Mouse (Mus musculus): ENCODE data around the gene Mex3a. TPM values are rescaled to one million over a fixed set of nuclear protein-coding genes. Genes with fewer than 3 reads are reported as not detected.

The Mex3a gene
- total RNA-seq, 2 experiments from 2014 or later, result 80.5 to 87.8 TPM

Small RNA genes lying within 50 kb of the gene (microRNA-seq; reads per million reads assigned to microRNA genes)
- not detected for gene Mir1905

Other genes with a start within 250 kb of the Mex3a start
- under 1 TPM; 0.80 to 0.89 TPM for gene Gm38392, start 245.2 kb upstream of the Mex3a start, total RNA-seq (2021)
- 1 to 10 TPM; 4.4 TPM for gene Tsacc, start 235.4 kb upstream of the Mex3a start, total RNA-seq (2021)
- 100 to 1,000 TPM; 309 to 317 TPM for gene Cct3, start 235.3 kb upstream of the Mex3a start, total RNA-seq (2021)
- gene Glmp, start 207.4 kb upstream of the Mex3a start, total RNA-seq (2021), result 10 to 100 TPM; 49.7 to 60.1 TPM
- gene Tmem79, start 196.2 kb upstream of the Mex3a start, total RNA-seq (2021), result 1 to 10 TPM; 1.5 to 2.0 TPM
- 10 to 100 TPM; 76.7 to 79.8 TPM for gene Smg5, start 196.1 kb upstream of the Mex3a start, total RNA-seq (2021)
- gene Paqr6, start 167.8 kb upstream of the Mex3a start, total RNA-seq (2021), result 1 to 10 TPM; 1.9 to 2.1 TPM
- under 1 TPM in 1 of 2 experiments, not detected in 1; 0.36 TPM for gene Bglap3, start 159.7 kb upstream of the Mex3a start, total RNA-seq (2021)
- gene Bglap2, start 153.7 kb upstream of the Mex3a start, total RNA-seq (2021), result not detected
- gene Bglap, start 147.9 kb upstream of the Mex3a start, total RNA-seq (2021), result not detected
- gene Pmf1, start 122.1 kb upstream of the Mex3a start, total RNA-seq (2021), result 10 to 100 TPM; 15.7 to 16.0 TPM
- 10 to 100 TPM; 43.7 to 47.7 TPM for gene Slc25a44, start 107.3 kb upstream of the Mex3a start, total RNA-seq (2021)
- gene Sema4a, start 71.2 kb upstream of the Mex3a start, total RNA-seq (2021), result 10 to 100 TPM; 58.1 to 58.4 TPM
- 10 to 100 TPM; 35.3 to 37.7 TPM for gene Lmna, start 22.4 kb upstream of the Mex3a start, total RNA-seq (2021)
- gene Rab25, start 15.9 kb downstream of the Mex3a start, total RNA-seq (2021), result under 1 TPM in 1 of 2 experiments, not detected in 1; 0.83 TPM
- gene Lamtor2, start 20.7 kb downstream of the Mex3a start, total RNA-seq (2021), result 100 to 1,000 TPM; 106 to 120 TPM
- gene Ubqln4, start 21.4 kb downstream of the Mex3a start, total RNA-seq (2021), result 100 to 1,000 TPM in 1 of 2 experiments, 10 to 100 TPM in 1; 97.5 to 105 TPM
- gene Ssr2, start 43.5 kb downstream of the Mex3a start, total RNA-seq (2021), result 100 to 1,000 TPM; 114 to 121 TPM
- 100 to 1,000 TPM; 129 to 134 TPM for gene Arhgef2, start 73.6 kb downstream of the Mex3a start, total RNA-seq (2021)
- gene Rxfp4, start 120.7 kb downstream of the Mex3a start, total RNA-seq (2021), result not detected
- 10 to 100 TPM; 76.3 to 78.3 TPM for gene Khdc4, start 153.4 kb downstream of the Mex3a start, total RNA-seq (2021)
- 10 to 100 TPM; 45.0 to 46.9 TPM for gene Rit1, start 184.4 kb downstream of the Mex3a start, total RNA-seq (2021)
- 100 to 1,000 TPM; 238 to 268 TPM for gene Syt11, start 242.8 kb downstream of the Mex3a start, total RNA-seq (2021)

Data from left cerebral cortex, postnatal 4 days (tissue).